Comparison of ENCODE assay signal across 16 mouse cellular contexts in genomic region chr11:63897856-63898508, GRCm38 (mm10). TPM values are rescaled to one million over a fixed set of nuclear protein-coding genes. Genes with fewer than 3 reads are reported as not detected.
DNase-seq lines count a peak whose midpoint lies in the region; ATAC-seq and TF ChIP-seq lines count a peak whose summit lies in the region.
"Had no signal": no experiment of that assay in that cellular context is flagged by ENCODE, and none has a peak within 500 bp of the region (broad histone marks: within the 10 kb centered on the region; RNA-seq: fewer than 3 reads in every experiment).

No protein-coding gene starts in this region.

- 66% methylated on average over 13 of the region's 13 CpGs for WGBS in liver, embryonic 15.5 days (ENCODE audit: insufficient replicate concordance)
- WGBS in embryonic facial prominence, embryonic 10.5 days, result 49% methylated on average over 13 of the region's 13 CpGs
- WGBS in midbrain, embryonic 14.5 days, result 16% methylated on average over 13 of the region's 13 CpGs

- H3K4me1 ChIP-seq in liver, embryonic 15.5 days (replicated peaks), result peaks cover 22% of the 10 kb centered on the region
- H3K4me1 ChIP-seq in ES-E14 (ENCODE audit: control insufficient read depth in 2 of 2, insufficient read depth in 2 of 2, low read length in 2 of 2, poor library complexity in 1 of 2), result peaks cover 12 to 20% of the 10 kb centered on the region in 2 experiments
- peaks cover 61% of the 10 kb centered on the region for H3K4me1 ChIP-seq in embryonic facial prominence, embryonic 10.5 days
- H3K4me1 ChIP-seq in midbrain, embryonic 14.5 days (ENCODE audit: control insufficient read depth, insufficient read depth, low read length), result peaks cover 22% of the 10 kb centered on the region

- ATAC-seq in liver, embryonic 15.5 days (ENCODE audit: insufficient read depth), result no peak
- peak; percentile 37; the same call in 1 of the 2 replicates for ATAC-seq in midbrain, embryonic 14.5 days (ENCODE audit: low FRiP score, low TSS enrichment)
- ATAC-seq: CD4-positive, CD25-positive, alpha-beta regulatory T cell, adult 4 months had no signal

- DNase-seq in liver, result no peak
- DNase-seq in ES-E14 (ENCODE audit: low read depth, low spot score), result no peak
- no peak for DNase-seq in embryonic facial prominence, embryonic 10.5 days (ENCODE audit: low spot score)
- DNase-seq in midbrain, embryonic 14.5 days, result no peak
- DNase-seq in left cerebral cortex, postnatal 14 days (ENCODE audit: low spot score in 2 of 2), result no peak
- no peak for DNase-seq in left cerebral cortex, postnatal 25 days (ENCODE audit: low spot score in 2 of 2)
- DNase-seq: adrenal gland, adult 8-10 months; cerebellum, adult 8-10 months; heart, postnatal 36 days; kidney, adult 11 months; kidney, postnatal 25 days; right cerebral cortex, postnatal 14 days; thymus, adult 2 months had no signal

- H3K27ac ChIP-seq in liver, embryonic 15.5 days (replicated peaks), result 0 out of 2 replicates have a peak overlapping the region, but pooled peaks have one; percentile 33
- H3K27ac ChIP-seq in ES-E14 (ENCODE audit: insufficient read depth, low read depth, low read length, poor library complexity, severe bottlenecking), result peak overlapping the region; percentile 86
- peak overlapping the region; percentile 77 for H3K27ac ChIP-seq in embryonic facial prominence, embryonic 10.5 days (replicated peaks)
- peak overlapping the region; percentile 70 for H3K27ac ChIP-seq in midbrain, embryonic 14.5 days (replicated peaks; ENCODE audit: low read depth, low read length)
- H3K27ac ChIP-seq: limb, embryonic 13.5 days had no signal

- no peaks in the 10 kb centered on the region for H3K27me3 ChIP-seq in liver, embryonic 15.5 days
- H3K27me3 ChIP-seq in embryonic facial prominence, embryonic 10.5 days (replicated peaks; ENCODE audit: low read depth, poor library complexity, severe bottlenecking), result peaks cover 48% of the 10 kb centered on the region
- no peaks in the 10 kb centered on the region for H3K27me3 ChIP-seq in midbrain, embryonic 14.5 days (ENCODE audit: control insufficient read depth, insufficient read depth, low read length)

- no peaks in the 10 kb centered on the region for H3K36me3 ChIP-seq in liver, embryonic 15.5 days (replicated peaks)
- H3K36me3 ChIP-seq in ES-E14 (ENCODE audit: control insufficient read depth, insufficient read depth, low read length, poor library complexity, severe bottlenecking), result no peaks in the 10 kb centered on the region
- no peaks in the 10 kb centered on the region; the same call in 1 of the 2 replicates for H3K36me3 ChIP-seq in embryonic facial prominence, embryonic 10.5 days (replicated peaks)
- no peaks in the 10 kb centered on the region for H3K36me3 ChIP-seq in midbrain, embryonic 14.5 days (ENCODE audit: control insufficient read depth, insufficient read depth, low read length)

- no peaks in the 10 kb centered on the region for H3K9me3 ChIP-seq in liver, embryonic 15.5 days (replicated peaks)
- H3K9me3 ChIP-seq in ES-E14 (ENCODE audit: control insufficient read depth, insufficient read depth, low read depth, low read length), result no peaks in the 10 kb centered on the region
- H3K9me3 ChIP-seq in embryonic facial prominence, embryonic 10.5 days, result no peaks in the 10 kb centered on the region
- no peaks in the 10 kb centered on the region for H3K9me3 ChIP-seq in midbrain, embryonic 14.5 days (ENCODE audit: control insufficient read depth, low read length)
- H3K9me3 ChIP-seq: limb, embryonic 13.5 days had no signal

- H3K4me2 ChIP-seq in liver, embryonic 15.5 days, result no peak overlapping the region
- peak overlapping the region; percentile 10 for H3K4me2 ChIP-seq in midbrain, embryonic 14.5 days (ENCODE audit: low read length)
- H3K4me2 ChIP-seq: limb, embryonic 13.5 days had no signal

- in situ Hi-C loops in ES-E14 (cut with MboI; ENCODE audit: low sequenced_read_pairs in 2 of 2, unreplicated experiment in 2 of 2), result no loop called here

- no peak overlapping the region for H3K9ac ChIP-seq in liver, embryonic 15.5 days
- H3K9ac ChIP-seq in ES-E14 (ENCODE audit: insufficient read depth, low read depth, low read length, poor library complexity, severe bottlenecking), result peak overlapping the region; percentile 30; the same call in 1 of the 2 replicates
- no peak overlapping the region for H3K9ac ChIP-seq in midbrain, embryonic 14.5 days (replicated peaks; ENCODE audit: low read length)

- intact Hi-C loops in left cerebral cortex, postnatal 14 days (cut with DNase I), result no loop called here
- intact Hi-C loops in left cerebral cortex, postnatal 25 days (cut with DNase I), result no loop called here

- H3K4me3 ChIP-seq in liver, embryonic 15.5 days (replicated peaks), result no peak overlapping the region
- H3K4me3 ChIP-seq in ES-E14 (ENCODE audit: insufficient read depth in 1 of 2, low read depth in 1 of 2, low read length in 2 of 2, poor library complexity in 1 of 2, severe bottlenecking in 1 of 2), result peak overlapping the region; percentile 22 to 29; a peak in 3 of 4 replicates
- no peak overlapping the region for H3K4me3 ChIP-seq in embryonic facial prominence, embryonic 10.5 days
- H3K4me3 ChIP-seq in midbrain, embryonic 14.5 days (replicated peaks; ENCODE audit: low read depth, low read length), result no peak overlapping the region
- H3K4me3 ChIP-seq: limb, embryonic 13.5 days had no signal

TF ChIP-seq in ES-E14, 5 proteins besides CTCF, POLR2A, EP300 and RAD21:
- TF ChIP-seq ZC3H11A (IDR thresholded peaks at IDR 0.05; ENCODE audit: borderline replicate concordance, low read depth, low read length), result no peak
- no peak; the same call in 1 of the 2 replicates for TF ChIP-seq HCFC1 (IDR thresholded peaks at IDR 0.05; ENCODE audit: borderline replicate concordance, insufficient read depth, low read length)
- TF ChIP-seq MAFK (IDR thresholded peaks at IDR 0.05; ENCODE audit: insufficient read depth, low read depth, low read length), result no peak
- no peak for TF ChIP-seq CHD2 (IDR thresholded peaks at IDR 0.05; ENCODE audit: low read depth, low read length)
- no peak for TF ChIP-seq ZNF384 (IDR thresholded peaks at IDR 0.05; ENCODE audit: low read depth, low read length)

RNA-seq across cellular contexts. Expression of gene Hs3st3b1, which starts 24.1 kb away (rescaled TPM):
- polyA plus RNA-seq in liver, embryonic 15.5 days (2015; fragmentation: Nextera tagmentation; extraction: Ambion mirVana), result 13.4 and 14.6 TPM in 2 replicates
- 4.4 and 8.1 TPM in 2 replicates for total RNA-seq in ES-E14 (2012; rRNA removed)
- polyA plus RNA-seq in embryonic facial prominence, embryonic 10.5 days (2016; fragmentation: Nextera tagmentation; extraction: Ambion mirVana), result 9.5 and 11.8 TPM in 2 replicates
- polyA plus RNA-seq in midbrain, embryonic 14.5 days (2014; fragmentation: Nextera tagmentation; extraction: Ambion mirVana), result 12.6 and 18.0 TPM in 2 replicates
- 1 to 10 TPM in 1 of 2 experiments, under 1 TPM in 1; 0.87 to 1.3 TPM for total RNA-seq in left cerebral cortex, postnatal 14 days (2021)
- 1 to 10 TPM; 1.2 to 1.3 TPM for total RNA-seq in left cerebral cortex, postnatal 25 days (2021)

Comparison
In these comparisons a context has a peak if more than half of its experiments do, and no peak if none do; other contexts are left out.
1. H3K27ac ChIP-seq: peak in every context shown above with its lines; median percentile 86 in ES-E14; 77 in embryonic facial prominence, embryonic 10.5 days; 70 in midbrain, embryonic 14.5 days; 33 in liver, embryonic 15.5 days.
2. H3K4me3 ChIP-seq: peak in ES-E14 (2 of 2); none in liver, embryonic 15.5 days (single experiment), embryonic facial prominence, embryonic 10.5 days (single experiment) and midbrain, embryonic 14.5 days (single experiment).